Mouse (Mus musculus) liver, embryonic 11.5 days (tissue): Measurements from ENCODE around the gene Ubl3. TPM values are rescaled to one million over a fixed set of nuclear protein-coding genes. Genes with fewer than 3 reads are reported as not detected.

ENCODE experiments used
- ATAC-seq: fragments of 200-750 bp; cut with Nextera tagmentation; replicated peaks from 2 replicates; pipeline ENCODE4 v1.8.0; 2017; ENCODE audit warnings: moderate number of reproducible peaks, mild to moderate bottlenecking, moderate TSS enrichment, moderate library complexity; ENCODE audit not compliant: low FRiP score
- DNase-seq: peaks from one replicate; pipeline ENCODE4 v3.0.0-alpha.2; 2017; ENCODE audit warnings: low spot score
- H3K27ac ChIP-seq: fragments of 300-500 bp; sonication (generic); 2 replicates; pipeline ENCODE4 v1.5.1; 2014; ENCODE audit warnings: mild to moderate bottlenecking, low read depth, low read length, control low read depth
- H3K27me3 ChIP-seq: fragments of 300-500 bp; sonication (generic); replicated peaks from 2 replicates; pipeline ENCODE4 v1.6.1; 2014; ENCODE audit warnings: low read length, mixed read lengths; ENCODE audit not compliant: control insufficient read depth, insufficient read depth
- H3K36me3 ChIP-seq: fragments of 300-500 bp; sonication (generic); 2 replicates; pipeline ENCODE4 v1.6.1; 2014; ENCODE audit warnings: mild to moderate bottlenecking, low read length, moderate library complexity, mixed read lengths; ENCODE audit not compliant: control insufficient read depth, insufficient read depth
- H3K4me1 ChIP-seq: fragments of 300-500 bp; sonication (generic); replicated peaks from 2 replicates; pipeline ENCODE4 v1.6.1; 2014; ENCODE audit warnings: low read length, mixed read lengths; ENCODE audit not compliant: control insufficient read depth, insufficient read depth
- H3K4me2 ChIP-seq: fragments of 300-500 bp; sonication (generic); 2 replicates; pipeline ENCODE4 v1.6.1; 2014; ENCODE audit warnings: mild to moderate bottlenecking, control low read depth, moderate library complexity
- H3K4me3 ChIP-seq: fragments of 300-500 bp; sonication (generic); 2 replicates; pipeline ENCODE4 v1.5.1; 2014; ENCODE audit warnings: low read depth, low read length, control low read depth
- H3K9ac ChIP-seq: fragments of 300-500 bp; sonication (generic); 2 replicates; pipeline ENCODE4 v1.6.1; 2014; ENCODE audit warnings: low read depth, low read length, control low read depth
- H3K9me3 ChIP-seq: fragments of 300-500 bp; sonication (generic); 2 replicates; pipeline ENCODE4 v1.6.1; 2016; ENCODE audit warnings: low read length, inconsistent platforms, mixed read lengths; ENCODE audit not compliant: control insufficient read depth
- WGBS: fragments of 180-500 bp; shearing (Covaris S2); extraction: QIAGEN DNeasy Blood & Tissue Kit; methylation state at CpG from one replicate; pipeline ENCODE4 v1.1.7; 2014; 5-methylcytosine and 5-hydroxymethylcytosine counted together
- polyA plus RNA-seq: library from polyadenylated mRNA; unstranded; fragments of >200 nt; fragmentation: Nextera tagmentation; extraction: Ambion mirVana; gene quantifications from 2 replicates; pipeline ENCODE4 v1.2.1, GENCODE M21; 2014

The Ubl3 gene
- polyA plus RNA-seq, 1 experiment from 2014 or later: 43.1 TPM

DNA sequence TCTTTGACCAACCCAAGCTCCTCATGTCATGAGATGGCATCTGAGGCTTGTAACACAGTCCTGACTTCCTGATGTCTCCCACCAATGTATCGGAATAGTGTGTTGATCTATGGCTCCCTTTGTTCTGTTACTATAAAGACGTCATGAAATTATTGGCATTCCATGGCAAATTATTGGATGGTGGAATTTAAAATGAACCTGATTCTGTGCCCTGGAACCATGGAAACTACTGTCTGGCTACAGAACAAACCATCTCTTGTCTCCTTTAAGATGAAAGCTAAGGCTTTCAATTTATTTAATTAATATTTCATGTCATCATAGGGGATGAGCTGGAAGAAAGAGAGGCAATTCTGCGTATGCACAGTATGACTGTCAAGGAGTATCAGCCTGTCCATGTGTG is 36.4 kb upstream of the Ubl3 start:
- 80% methylated on average over 3 of the region's 3 CpGs for WGBS

DNA sequence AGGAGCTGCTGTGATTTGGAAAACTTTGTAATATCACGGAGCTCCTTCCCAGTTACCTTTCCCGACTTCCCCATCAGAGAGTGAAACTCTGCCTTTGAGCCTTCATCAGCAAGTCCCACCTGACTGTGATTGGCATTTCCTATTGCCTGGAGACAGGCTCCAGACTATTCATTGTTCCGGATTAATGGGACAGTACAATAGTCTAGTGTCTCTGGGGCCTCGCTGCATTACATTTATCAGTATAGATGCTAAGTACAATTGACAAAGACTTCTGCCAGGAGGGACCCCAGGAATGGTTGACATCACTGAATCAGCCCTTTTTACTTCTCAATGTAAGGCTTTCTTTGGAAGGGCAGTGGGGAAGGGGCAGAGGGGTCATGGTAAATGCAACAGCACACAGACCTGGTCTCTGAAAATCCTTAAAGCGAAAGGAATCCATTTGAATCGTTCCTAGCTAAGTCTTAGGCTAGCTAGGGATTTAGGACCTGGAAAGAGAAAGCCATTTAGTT is 35.6 kb upstream of the Ubl3 start:
- Histone ChIP-seq H3K36me3 (no peaks in the 10 kb centered on the region), H3K27ac (no peak overlapping the region), H3K4me3 (no peak overlapping the region), H3K4me1 (no peaks in the 10 kb centered on the region), H3K4me2 (no peak overlapping the region), H3K9me3 (no peaks in the 10 kb centered on the region), H3K27me3 (no peaks in the 10 kb centered on the region), H3K9ac (no peak overlapping the region)
- no peak for DNase-seq
- no peak for ATAC-seq
- WGBS: 82% methylated on average over 6 of the region's 6 CpGs

More for the DNA sequence above, 36.4 kb upstream of the Ubl3 start:
- Histone ChIP-seq H3K4me3 (no peak overlapping the region), H3K9me3 (no peaks in the 10 kb centered on the region), H3K4me1 (no peaks in the 10 kb centered on the region), H3K27me3 (no peaks in the 10 kb centered on the region), H3K36me3 (no peaks in the 10 kb centered on the region), H3K9ac (no peak overlapping the region), H3K4me2 (no peak overlapping the region), H3K27ac (no peak overlapping the region)
- DNase-seq: no peak
- no peak for ATAC-seq

DNA sequence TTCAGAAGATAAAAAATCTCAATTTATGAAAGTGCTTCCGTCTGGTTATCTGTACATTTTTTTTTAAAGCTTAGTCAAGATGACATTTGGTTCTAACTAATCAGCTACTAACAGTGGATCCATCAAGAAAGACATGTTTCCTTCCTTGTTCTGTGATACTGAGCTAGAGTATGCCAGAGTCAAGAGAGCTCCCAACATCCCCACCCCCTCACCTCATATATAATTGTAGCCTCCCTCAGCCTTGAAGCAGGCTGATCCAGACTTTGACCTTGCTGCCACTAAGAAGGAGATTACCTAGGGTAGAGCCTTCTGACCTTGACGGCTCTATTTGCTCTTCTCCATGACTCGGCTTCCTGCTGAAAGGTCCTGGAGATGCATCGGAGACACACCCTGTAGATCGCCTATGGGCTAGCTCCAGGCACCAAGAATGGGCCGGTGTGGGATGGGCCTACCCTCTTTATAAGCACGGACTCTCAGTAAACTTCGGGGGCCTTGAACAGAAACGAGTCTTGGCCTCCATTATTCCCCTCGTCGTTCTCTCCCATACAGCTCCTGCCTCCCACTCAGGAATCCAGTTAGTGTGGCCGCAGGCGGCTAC is 27.9 kb upstream of the Ubl3 start:
- WGBS: 85% methylated on average over 13 of the region's 13 CpGs
- Histone ChIP-seq H3K9me3 (no peaks in the 10 kb centered on the region), H3K36me3 (no peaks in the 10 kb centered on the region), H3K4me2 (no peak overlapping the region), H3K4me3 (no peak overlapping the region), H3K27ac (no peak overlapping the region), H3K27me3 (no peaks in the 10 kb centered on the region), H3K4me1 (no peaks in the 10 kb centered on the region), H3K9ac (no peak overlapping the region)
- ATAC-seq: no peak
- DNase-seq: no peak

DNA sequence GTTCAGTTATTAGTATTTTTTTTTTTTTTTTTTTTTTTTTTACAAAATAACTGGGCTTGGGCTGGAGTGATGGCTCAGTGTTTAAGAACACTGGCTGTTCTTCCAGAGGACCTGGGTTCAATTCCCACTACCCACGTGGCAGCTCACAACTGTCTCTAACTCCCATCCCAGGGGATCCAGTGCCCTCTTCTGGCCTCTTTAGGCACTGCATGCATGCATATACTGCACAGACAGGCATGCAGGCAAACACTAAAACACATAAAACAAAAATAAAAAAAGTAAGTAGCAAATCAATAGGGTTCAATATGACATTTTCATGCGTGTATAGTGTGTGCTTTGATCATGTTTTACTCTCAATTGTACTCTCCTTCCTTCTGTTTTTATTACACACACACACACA is 26.6 kb upstream of the Ubl3 start:
- DNase-seq (no peak), ATAC-seq (no peak)
- Histone ChIP-seq H3K4me1 (no peaks in the 10 kb centered on the region; the same call in 1 of the 2 replicates), H3K9ac (no peak overlapping the region), H3K4me3 (no peak overlapping the region), H3K9me3 (no peaks in the 10 kb centered on the region), H3K27me3 (no peaks in the 10 kb centered on the region), H3K36me3 (no peaks in the 10 kb centered on the region), H3K27ac (no peak overlapping the region), H3K4me2 (no peak overlapping the region)
- 92% methylated on average over 2 of the region's 2 CpGs for WGBS

DNA sequence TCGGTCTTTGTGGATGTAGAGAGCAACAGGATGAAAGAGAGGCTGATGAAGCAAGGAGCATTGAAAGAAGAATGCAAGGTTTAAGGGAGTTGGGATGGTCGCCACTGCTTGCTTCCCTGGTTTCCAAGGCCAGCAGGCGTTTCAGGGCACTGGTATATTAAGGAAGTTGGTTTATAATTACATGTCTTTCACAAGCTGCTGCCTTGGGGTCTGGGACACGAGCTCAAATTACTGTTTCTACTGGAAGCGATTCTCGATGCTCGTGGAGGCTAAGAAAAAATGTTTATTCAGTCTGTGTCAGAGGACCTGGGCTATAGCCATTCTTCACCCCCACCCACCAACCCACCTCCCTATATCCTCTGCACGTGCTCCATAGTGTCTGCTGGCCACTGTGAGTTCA is 25.8 kb upstream of the Ubl3 start:
- Histone ChIP-seq H3K27me3 (no peaks in the 10 kb centered on the region), H3K27ac (no peak overlapping the region), H3K9me3 (no peaks in the 10 kb centered on the region), H3K4me3 (no peak overlapping the region), H3K4me1 (no peaks in the 10 kb centered on the region; the same call in 1 of the 2 replicates), H3K4me2 (no peak overlapping the region), H3K9ac (no peak overlapping the region), H3K36me3 (no peaks in the 10 kb centered on the region)
- ATAC-seq (no peak), DNase-seq (no peak)
- 78% methylated on average over 8 of the region's 8 CpGs for WGBS

DNA sequence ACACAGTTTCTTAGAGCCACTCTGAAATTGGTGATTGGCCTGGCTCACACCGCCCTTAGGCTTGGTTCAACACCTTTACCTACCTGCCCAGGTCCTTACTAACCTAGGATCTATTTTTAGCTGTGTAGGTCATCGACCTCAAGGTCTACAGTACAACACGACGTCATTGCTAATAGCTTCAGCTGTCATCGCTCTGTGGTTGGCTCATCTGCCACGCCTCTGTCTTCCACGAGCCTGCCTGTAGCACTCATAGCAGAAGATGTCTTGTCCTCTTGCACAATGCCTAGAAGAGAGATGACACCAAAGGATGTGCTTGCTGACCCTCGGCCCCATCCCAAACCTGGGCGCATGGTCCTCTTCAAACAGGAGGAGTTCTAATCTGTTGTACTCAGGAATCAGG is 24.7 kb upstream of the Ubl3 start:
- Histone ChIP-seq H3K27me3 (no peaks in the 10 kb centered on the region), H3K4me2 (no peak overlapping the region), H3K4me1 (no peaks in the 10 kb centered on the region; the same call in 1 of the 2 replicates), H3K27ac (no peak overlapping the region), H3K9ac (no peak overlapping the region), H3K36me3 (no peaks in the 10 kb centered on the region), H3K4me3 (no peak overlapping the region), H3K9me3 (no peaks in the 10 kb centered on the region)
- ATAC-seq (no peak), DNase-seq (no peak)
- 74% methylated on average over 9 of the region's 9 CpGs for WGBS

DNA sequence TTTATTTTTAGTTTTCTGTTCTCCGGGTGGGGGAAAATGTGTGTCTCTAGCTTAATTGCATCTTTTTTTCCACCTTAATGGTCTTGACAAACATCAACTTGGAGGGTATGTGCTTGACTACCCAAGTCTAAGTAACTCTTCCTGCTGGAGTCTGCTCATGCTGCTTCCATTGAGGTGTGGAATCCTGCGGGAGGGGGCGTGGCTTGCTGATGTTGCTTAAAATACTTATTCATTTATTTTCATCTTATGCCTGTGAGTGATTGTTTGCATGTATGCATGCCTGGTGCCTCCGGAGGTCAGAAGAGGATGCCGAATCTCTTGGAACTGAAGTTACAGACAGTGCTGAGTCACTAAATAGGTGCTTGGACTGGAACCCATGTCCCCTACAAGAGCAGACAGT is 22.6 kb upstream of the Ubl3 start:
- no peak overlapping the region for H3K9ac ChIP-seq
- ATAC-seq: no peak
- H3K36me3 ChIP-seq: no peaks in the 10 kb centered on the region
- 71% methylated on average over 5 of the region's 5 CpGs for WGBS
- H3K27ac ChIP-seq: no peak overlapping the region
- no peaks in the 10 kb centered on the region; the same call in 1 of the 2 replicates for H3K4me1 ChIP-seq
- no peaks in the 10 kb centered on the region for H3K27me3 ChIP-seq
- H3K4me2 ChIP-seq: peak overlapping the region; percentile 13; the same call in 1 of the 2 replicates
- DNase-seq: no peak
- no peaks in the 10 kb centered on the region for H3K9me3 ChIP-seq
- H3K4me3 ChIP-seq: no peak overlapping the region

DNA sequence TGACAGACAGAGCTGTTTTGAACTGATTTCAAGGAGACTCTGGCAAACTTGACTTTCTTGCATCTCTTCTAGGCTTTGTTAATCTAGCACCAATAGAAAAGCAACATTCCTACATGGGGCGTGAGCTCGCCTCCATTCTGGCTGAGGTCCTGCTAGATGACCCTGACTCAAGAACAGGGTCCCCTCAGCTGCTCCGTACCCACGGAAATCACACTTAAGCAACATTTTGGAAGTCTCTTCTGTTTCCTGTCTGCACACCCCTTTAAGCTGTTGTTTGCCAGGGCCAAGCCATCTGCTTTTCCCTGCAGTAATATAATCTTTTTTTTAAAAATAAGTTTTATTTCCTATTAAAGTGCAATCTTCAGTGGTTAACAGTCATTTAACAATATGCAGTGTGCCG is 20.1 kb upstream of the Ubl3 start:
- no peaks in the 10 kb centered on the region for H3K36me3 ChIP-seq
- H3K27me3 ChIP-seq: no peaks in the 10 kb centered on the region
- DNase-seq: no peak
- H3K9me3 ChIP-seq: no peaks in the 10 kb centered on the region
- H3K27ac ChIP-seq: no peak overlapping the region
- no peak overlapping the region for H3K9ac ChIP-seq
- H3K4me1 ChIP-seq: no peaks in the 10 kb centered on the region; the same call in 1 of the 2 replicates
- ATAC-seq: no peak
- H3K4me3 ChIP-seq: no peak overlapping the region
- no peak overlapping the region for H3K4me2 ChIP-seq
- WGBS: 82% methylated on average over 5 of the region's 5 CpGs

DNA sequence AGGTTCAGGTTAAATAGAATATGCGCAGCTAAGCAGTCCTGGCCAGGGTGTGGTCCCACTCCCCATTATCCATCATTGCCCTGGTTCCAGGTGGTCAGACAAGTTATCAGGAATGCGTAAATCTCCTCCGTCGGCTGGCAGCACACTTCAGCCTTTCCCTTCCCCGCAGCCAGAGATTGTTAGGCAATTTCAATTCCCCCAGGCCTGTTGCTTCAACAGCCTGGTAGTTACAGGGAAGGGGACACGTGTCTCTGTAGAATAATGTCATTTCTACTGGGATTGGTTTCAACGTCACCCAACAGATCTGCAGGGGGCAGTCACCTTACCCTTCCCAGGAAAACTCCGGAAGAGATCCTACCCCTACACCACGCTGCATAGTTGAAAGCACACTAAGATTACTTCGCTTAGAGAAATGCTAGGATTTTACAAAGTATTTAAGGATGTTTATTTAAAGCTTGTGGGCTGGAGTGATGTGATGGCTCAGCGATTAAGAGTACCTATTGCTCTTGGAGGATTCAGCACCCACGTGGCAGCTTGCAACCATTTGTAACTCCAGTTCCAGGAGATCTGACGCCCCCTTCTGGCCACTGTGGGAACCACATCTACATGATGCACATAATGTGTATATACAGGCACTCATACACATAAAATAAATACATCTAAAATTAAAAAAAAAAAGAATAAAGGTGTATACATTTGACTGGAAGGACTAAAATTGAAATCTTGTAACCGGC is 18.1 kb upstream of the Ubl3 start:
- Histone ChIP-seq H3K4me2 (no peak overlapping the region), H3K4me3 (no peak overlapping the region), H3K27me3 (no peaks in the 10 kb centered on the region), H3K36me3 (no peaks in the 10 kb centered on the region), H3K9ac (no peak overlapping the region), H3K27ac (no peak overlapping the region), H3K9me3 (no peaks in the 10 kb centered on the region), H3K4me1 (no peaks in the 10 kb centered on the region; the same call in 1 of the 2 replicates)
- ATAC-seq (no peak), DNase-seq (no peak)
- WGBS: 81% methylated on average over 14 of the region's 14 CpGs
